Mouse (Mus musculus): ENCODE results near the gene Prkag2. TPM values are rescaled to one million over a fixed set of nuclear protein-coding genes. Genes with fewer than 3 reads are reported as not detected.

The Prkag2 gene
- polyA plus RNA-seq, 1 experiment from 2014 or later, result 94.7 TPM

DNA sequence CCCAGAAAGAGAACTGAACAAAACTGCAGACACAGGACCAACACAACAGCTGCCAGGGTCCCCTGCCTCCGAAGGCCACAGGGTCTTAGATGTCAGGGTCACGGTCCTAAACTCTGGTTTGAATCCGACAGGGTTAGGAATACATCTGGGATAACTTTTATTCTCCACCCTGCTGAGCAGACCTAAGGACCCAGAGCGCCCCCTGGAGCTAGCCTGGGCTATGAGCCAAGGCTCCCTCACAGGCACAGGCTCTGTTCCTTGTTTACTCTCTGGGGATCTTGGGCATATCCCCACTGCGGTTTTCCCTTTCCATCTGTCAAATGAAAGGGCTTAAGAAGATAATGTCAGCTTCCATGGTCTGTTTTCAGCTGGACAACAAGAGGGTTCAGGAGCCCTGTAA is 59.1 kb downstream of the Prkag2 start:
- H3K4me2 ChIP-seq, result no peak overlapping the region
- no peaks in the 10 kb centered on the region for H3K27me3 ChIP-seq
- H3K27ac ChIP-seq (replicated peaks), result no peak overlapping the region
- H3K36me3 ChIP-seq, result no peaks in the 10 kb centered on the region
- H3K9ac ChIP-seq, result no peak overlapping the region
- H3K4me3 ChIP-seq, result no peak overlapping the region
- 48% methylated on average over 5 of the region's 5 CpGs for WGBS
- H3K4me1 ChIP-seq (replicated peaks), result no peaks in the 10 kb centered on the region
- H3K9me3 ChIP-seq, result no peaks in the 10 kb centered on the region
- no peak for ATAC-seq (ENCODE audit: low FRiP score, low read depth)

DNA sequence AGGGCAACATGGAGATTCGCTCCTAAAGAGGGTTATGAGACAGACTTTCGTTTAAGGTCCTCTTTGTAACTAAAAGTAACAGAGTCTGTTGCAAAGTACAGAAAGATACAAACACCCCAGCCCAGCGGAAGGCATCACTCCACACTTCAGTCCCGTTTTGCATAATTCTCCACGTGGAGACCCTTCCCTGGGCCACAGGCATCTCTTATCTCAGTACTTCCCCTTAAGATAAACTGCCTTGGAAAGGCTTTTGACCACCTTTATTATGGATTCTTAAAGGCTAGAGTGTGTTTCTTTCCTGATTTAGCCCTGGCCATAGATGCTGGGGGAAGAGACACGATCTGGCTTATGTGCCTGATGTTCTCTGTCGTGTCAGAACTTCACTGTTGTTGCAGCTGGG is 59.5 kb downstream of the Prkag2 start:
- Histone ChIP-seq H3K27me3 (no peaks in the 10 kb centered on the region), H3K36me3 (no peaks in the 10 kb centered on the region), H3K4me3 (no peak overlapping the region), H3K4me2 (no peak overlapping the region), H3K4me1 (replicated peaks) (no peaks in the 10 kb centered on the region), H3K27ac (replicated peaks) (no peak overlapping the region), H3K9ac (no peak overlapping the region), H3K9me3 (no peaks in the 10 kb centered on the region)
- 77% methylated on average over 7 of the region's 7 CpGs for WGBS
- no peak for ATAC-seq (ENCODE audit: low FRiP score, low read depth)

DNA sequence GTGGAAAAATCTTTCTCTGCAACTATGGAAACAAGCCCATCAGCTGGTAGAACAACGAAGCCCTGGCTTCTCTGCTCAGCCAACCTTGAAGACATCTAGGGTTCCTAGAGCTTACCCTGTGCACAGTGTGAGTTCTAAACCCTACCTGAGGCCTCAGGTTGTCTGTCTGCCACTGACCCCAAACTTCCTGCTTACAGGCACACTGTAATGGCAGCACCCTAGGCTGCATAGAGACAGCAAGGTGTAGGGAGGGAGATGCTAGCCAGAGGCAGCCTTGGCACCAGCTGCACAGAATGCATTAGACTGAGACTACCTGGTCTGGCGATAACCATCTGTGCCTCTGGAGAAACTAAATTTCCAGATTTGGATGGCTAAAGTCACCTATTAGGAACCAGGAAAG is 61.6 kb downstream of the Prkag2 start:
- Histone ChIP-seq H3K4me2 (no peak overlapping the region), H3K27me3 (no peaks in the 10 kb centered on the region), H3K4me1 (replicated peaks) (no peaks in the 10 kb centered on the region), H3K9me3 (no peaks in the 10 kb centered on the region), H3K36me3 (no peaks in the 10 kb centered on the region), H3K27ac (replicated peaks) (no peak overlapping the region), H3K9ac (no peak overlapping the region), H3K4me3 (no peak overlapping the region)
- no peak for ATAC-seq (ENCODE audit: low FRiP score, low read depth)
- 92% methylated on average over 2 of the region's 2 CpGs for WGBS

GRCm38 (mm10) chr5:25035391-25035790 is 65.1 kb downstream of the Prkag2 start:
- Histone ChIP-seq H3K9me3 (no peaks in the 10 kb centered on the region), H3K4me3 (no peak overlapping the region), H3K27me3 (no peaks in the 10 kb centered on the region), H3K4me1 (replicated peaks) (no peaks in the 10 kb centered on the region), H3K9ac (no peak overlapping the region), H3K27ac (replicated peaks) (no peak overlapping the region), H3K4me2 (no peak overlapping the region), H3K36me3 (no peaks in the 10 kb centered on the region)
- WGBS, result 81% methylated on average over 3 of the region's 3 CpGs
- no peak for ATAC-seq (ENCODE audit: low FRiP score, low read depth)

- Histone ChIP-seq H3K4me1 (replicated peaks) (no peaks in the 10 kb centered on the region), H3K27me3 (no peaks in the 10 kb centered on the region), H3K9ac (no peak overlapping the region), H3K27ac (replicated peaks) (no peak overlapping the region), H3K4me3 (no peak overlapping the region), H3K9me3 (no peaks in the 10 kb centered on the region), H3K36me3 (no peaks in the 10 kb centered on the region), H3K4me2 (no peak overlapping the region)
- no peak for ATAC-seq (ENCODE audit: low FRiP score, low read depth)
- 76% methylated on average over 4 of the region's 4 CpGs for WGBS
Observed at GRCm38 (mm10) chr5:25031456-25031856, 69.0 kb downstream of the Prkag2 start.

GRCm38 (mm10) chr5:25031037-25031436 is 69.4 kb downstream of the Prkag2 start:
- no peak overlapping the region for H3K4me3 ChIP-seq

GRCm38 (mm10) chr5:25030276-25030681 is 70.2 kb downstream of the Prkag2 start:
- no peaks in the 10 kb centered on the region for H3K9me3 ChIP-seq
- H3K4me3 ChIP-seq, result no peak overlapping the region
- H3K4me2 ChIP-seq, result no peak overlapping the region
- H3K27ac ChIP-seq (replicated peaks), result no peak overlapping the region
- H3K4me1 ChIP-seq (replicated peaks), result no peaks in the 10 kb centered on the region
- H3K36me3 ChIP-seq, result no peaks in the 10 kb centered on the region
- no peak overlapping the region for H3K9ac ChIP-seq
- WGBS, result 77% methylated on average over 3 of the region's 3 CpGs
- H3K27me3 ChIP-seq, result no peaks in the 10 kb centered on the region
- ATAC-seq (ENCODE audit: low FRiP score, low read depth), result no peak

More at GRCm38 (mm10) chr5:25031037-25031436, 69.4 kb downstream of the Prkag2 start:
- H3K4me2 ChIP-seq, result no peak overlapping the region
- H3K9me3 ChIP-seq, result no peaks in the 10 kb centered on the region
- no peaks in the 10 kb centered on the region for H3K27me3 ChIP-seq
- WGBS, result 87% methylated on average over 11 of the region's 11 CpGs
- no peak overlapping the region for H3K9ac ChIP-seq
- no peaks in the 10 kb centered on the region for H3K4me1 ChIP-seq (replicated peaks)
- H3K27ac ChIP-seq (replicated peaks), result no peak overlapping the region
- H3K36me3 ChIP-seq, result no peaks in the 10 kb centered on the region
- no peak for ATAC-seq (ENCODE audit: low FRiP score, low read depth)

GRCm38 (mm10) chr5:25027673-25028072 is 72.8 kb downstream of the Prkag2 start:
- Histone ChIP-seq H3K27ac (replicated peaks) (no peak overlapping the region), H3K27me3 (no peaks in the 10 kb centered on the region), H3K4me2 (no peak overlapping the region), H3K4me3 (no peak overlapping the region), H3K9ac (no peak overlapping the region), H3K9me3 (no peaks in the 10 kb centered on the region), H3K36me3 (no peaks in the 10 kb centered on the region), H3K4me1 (replicated peaks) (no peaks in the 10 kb centered on the region)
- ATAC-seq (ENCODE audit: low FRiP score, low read depth), result no peak
- 68% methylated on average over 4 of the region's 4 CpGs for WGBS

DNA sequence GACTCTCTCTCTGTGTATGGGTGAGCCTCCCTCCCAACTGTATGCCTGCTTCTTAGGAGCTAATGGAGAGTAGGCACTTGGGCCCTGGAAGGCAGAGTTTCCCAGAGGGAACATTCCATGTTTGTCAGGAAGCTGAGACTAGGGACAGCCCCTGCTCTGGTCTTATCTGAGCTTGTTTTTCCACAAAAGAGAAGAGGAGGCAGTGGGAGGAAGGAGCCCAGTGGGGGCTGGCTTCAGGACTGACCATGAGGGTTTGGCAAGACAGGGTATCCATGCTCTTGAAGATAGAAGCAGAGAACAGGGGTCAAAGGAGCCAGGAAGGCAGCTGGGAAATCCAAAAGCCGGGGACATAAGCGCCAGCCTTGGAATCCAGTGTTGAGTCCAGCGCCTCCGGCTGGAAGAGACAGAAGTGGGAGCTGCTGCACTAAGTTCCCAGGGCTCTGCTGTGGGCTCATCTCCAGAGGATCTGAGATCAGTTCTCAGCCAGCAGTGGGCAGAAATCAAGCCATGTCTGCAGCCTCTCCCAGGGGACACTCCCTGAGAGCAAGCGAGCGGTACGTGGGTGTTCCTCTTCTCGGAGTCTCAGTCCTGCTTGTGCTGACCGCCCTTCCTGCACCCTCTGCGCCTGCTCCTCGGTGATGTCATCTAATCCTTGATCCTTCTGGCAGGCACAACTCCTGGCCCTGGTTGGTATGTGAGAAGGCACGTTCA is 75.0 kb downstream of the Prkag2 start:
- H3K4me3 ChIP-seq, result no peak overlapping the region
- no peak for ATAC-seq (ENCODE audit: low FRiP score, low read depth)
- H3K27me3 ChIP-seq, result no peaks in the 10 kb centered on the region
- no peaks in the 10 kb centered on the region for H3K9me3 ChIP-seq
- no peak overlapping the region for H3K4me2 ChIP-seq
- no peak overlapping the region for H3K9ac ChIP-seq
- H3K27ac ChIP-seq (replicated peaks), result no peak overlapping the region
- H3K4me1 ChIP-seq (replicated peaks), result no peaks in the 10 kb centered on the region
- WGBS, result 81% methylated on average over 12 of the region's 12 CpGs
- H3K36me3 ChIP-seq, result no peaks in the 10 kb centered on the region

- H3K4me1 ChIP-seq (replicated peaks), result no peaks in the 10 kb centered on the region
- no peak overlapping the region for H3K4me2 ChIP-seq
- H3K27me3 ChIP-seq, result no peaks in the 10 kb centered on the region
- H3K9me3 ChIP-seq, result no peaks in the 10 kb centered on the region
- no peak overlapping the region for H3K9ac ChIP-seq
- H3K4me3 ChIP-seq, result no peak overlapping the region
- ATAC-seq (ENCODE audit: low FRiP score, low read depth), result no peak
- H3K27ac ChIP-seq (replicated peaks), result no peak overlapping the region
- H3K36me3 ChIP-seq, result no peaks in the 10 kb centered on the region
- WGBS, result 50% methylated on average over 4 of the region's 4 CpGs
Observed at GRCm38 (mm10) chr5:25022904-25023303, 77.5 kb downstream of the Prkag2 start.

DNA sequence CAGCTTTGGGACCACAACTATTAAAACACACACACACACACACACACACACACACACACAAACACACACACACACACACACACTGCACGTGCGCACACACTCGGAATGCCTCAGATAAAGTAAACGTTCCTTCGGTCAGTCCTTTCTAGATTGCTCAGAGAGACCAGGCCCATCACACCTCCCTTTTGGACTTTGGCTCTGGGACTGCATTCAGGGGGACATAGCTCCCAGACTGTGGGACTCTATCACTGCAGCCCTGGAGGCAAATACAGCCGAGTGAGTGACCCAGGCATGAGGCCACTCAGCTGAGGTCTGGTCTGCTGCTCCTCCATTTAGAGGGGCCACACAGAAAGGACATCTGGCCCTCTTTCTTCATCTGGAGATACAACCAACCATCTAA is 81.2 kb downstream of the Prkag2 start:
- H3K9ac ChIP-seq, result no peak overlapping the region
- H3K4me3 ChIP-seq, result no peak overlapping the region
- no peak overlapping the region for H3K27ac ChIP-seq (replicated peaks)
- no peaks in the 10 kb centered on the region for H3K27me3 ChIP-seq
- H3K4me1 ChIP-seq (replicated peaks), result no peaks in the 10 kb centered on the region
- no peak overlapping the region for H3K4me2 ChIP-seq
- WGBS, result 84% methylated on average over 6 of the region's 6 CpGs
- H3K36me3 ChIP-seq, result no peaks in the 10 kb centered on the region
- ATAC-seq (ENCODE audit: low FRiP score, low read depth), result no peak
- H3K9me3 ChIP-seq, result no peaks in the 10 kb centered on the region

DNA sequence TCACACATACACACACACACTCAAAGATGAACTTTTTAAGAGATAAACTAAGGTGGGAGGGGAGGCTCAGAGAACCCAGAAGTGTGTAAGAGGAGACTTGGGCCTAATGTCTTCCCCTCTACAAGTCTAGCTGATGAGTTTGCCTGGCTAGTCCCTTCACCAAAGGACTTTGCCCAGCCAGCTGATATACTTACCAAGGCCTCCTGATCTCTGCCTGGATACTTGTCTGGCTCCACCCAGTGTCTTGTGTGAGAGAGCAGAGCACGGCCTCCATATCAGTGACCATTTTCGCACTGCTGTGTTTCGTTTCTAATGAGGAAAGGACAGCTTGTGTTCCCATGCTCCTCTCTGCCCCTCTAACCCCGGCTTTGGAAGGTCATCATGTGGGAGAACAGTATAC is 88.3 kb downstream of the Prkag2 start:
- no peaks in the 10 kb centered on the region for H3K9me3 ChIP-seq
- ATAC-seq (ENCODE audit: low FRiP score, low read depth), result no peak
- WGBS, result 90% methylated on average over 4 of the region's 4 CpGs
- no peak overlapping the region for H3K9ac ChIP-seq
- H3K36me3 ChIP-seq, result no peaks in the 10 kb centered on the region
- H3K4me1 ChIP-seq (replicated peaks), result peaks cover 9% of the 10 kb centered on the region
- H3K27ac ChIP-seq (replicated peaks), result no peak overlapping the region
- no peak overlapping the region for H3K4me2 ChIP-seq
- H3K27me3 ChIP-seq, result no peaks in the 10 kb centered on the region
- no peak overlapping the region for H3K4me3 ChIP-seq

- WGBS, result 9% methylated on average over 8 of the region's 8 CpGs
- Histone ChIP-seq H3K9me3 (no peaks in the 10 kb centered on the region), H3K36me3 (no peaks in the 10 kb centered on the region), H3K4me1 (replicated peaks) (peaks cover 11% of the 10 kb centered on the region), H3K9ac (no peak overlapping the region), H3K27ac (replicated peaks) (no peak overlapping the region), H3K4me2 (peak overlapping the region; percentile 39), H3K4me3 (no peak overlapping the region), H3K27me3 (no peaks in the 10 kb centered on the region)
- peak; percentile 60 for ATAC-seq (ENCODE audit: low FRiP score, low read depth)
Observed at GRCm38 (mm10) chr5:25011019-25011485, 89.4 kb downstream of the Prkag2 start.

Data from hindbrain, embryonic 15.5 days (tissue).